Mouse (Mus musculus) intestine, embryonic 14.5 days (tissue): Measurements from ENCODE around the gene Rcbtb2. TPM values are rescaled to one million over a fixed set of nuclear protein-coding genes. Genes with fewer than 3 reads are reported as not detected.

Experiments used
- ATAC-seq: fragments of 200-750 bp; cut with Nextera tagmentation; replicated peaks from 2 replicates; pipeline ENCODE4 v1.8.0; 2017; ENCODE audit warnings: low read depth, moderate number of reproducible peaks, moderate TSS enrichment, moderate library complexity; ENCODE audit not compliant: low FRiP score, low TSS enrichment
- DNase-seq: peaks from one replicate; pipeline ENCODE4 v3.0.0-alpha.2; 2018; ENCODE audit warnings: low spot score
- H3K27ac ChIP-seq: fragments of 300-500 bp; sonication (generic); 2 replicates; pipeline ENCODE4 v1.5.1; 2014; ENCODE audit warnings: low read depth, mild to moderate bottlenecking, control low read depth
- H3K27me3 ChIP-seq: fragments of 300-500 bp; sonication (generic); replicated peaks from 2 replicates; pipeline ENCODE4 v1.6.1; 2014; ENCODE audit warnings: low read length, control low read depth; ENCODE audit not compliant: control insufficient read depth, insufficient read depth
- H3K36me3 ChIP-seq: fragments of 300-500 bp; sonication (generic); 2 replicates; pipeline ENCODE4 v1.6.1; 2014; ENCODE audit warnings: low read length, control low read depth; ENCODE audit not compliant: control insufficient read depth, insufficient read depth
- H3K4me1 ChIP-seq: fragments of 300-500 bp; sonication (generic); replicated peaks from 2 replicates; pipeline ENCODE4 v1.6.1; 2014; ENCODE audit warnings: low read length, control low read depth, mixed read lengths; ENCODE audit not compliant: control insufficient read depth, insufficient read depth
- H3K4me2 ChIP-seq: fragments of 300-500 bp; sonication (generic); 2 replicates; pipeline ENCODE4 v1.6.1; 2014; ENCODE audit warnings: low read length
- H3K4me3 ChIP-seq: fragments of 300-500 bp; sonication (generic); 2 replicates; pipeline ENCODE4 v1.5.1; 2014; ENCODE audit warnings: low read depth, low read length, control low read depth, mixed read lengths
- H3K9ac ChIP-seq: fragments of 300-500 bp; sonication (generic); 2 replicates; pipeline ENCODE4 v1.6.1; 2014; ENCODE audit warnings: mild to moderate bottlenecking, low read length
- H3K9me3 ChIP-seq: fragments of 300-500 bp; sonication (generic); 2 replicates; pipeline ENCODE4 v1.6.1; 2016; ENCODE audit warnings: low read length, control low read depth; ENCODE audit not compliant: control insufficient read depth
- WGBS: fragments of 180-500 bp; shearing (Covaris S2); extraction: QIAGEN DNeasy Blood & Tissue Kit; methylation state at CpG from one replicate; pipeline ENCODE4 v1.1.7; 2014; 5-methylcytosine and 5-hydroxymethylcytosine counted together
- polyA plus RNA-seq: library from polyadenylated mRNA; unstranded; fragments of >200 nt; fragmentation: Nextera tagmentation; extraction: Ambion mirVana; gene quantifications from 2 replicates; pipeline ENCODE4 v1.2.1, GENCODE M21; 2014

The Rcbtb2 gene
- polyA plus RNA-seq, 1 experiment from 2014 or later = 89.3 TPM

DNA sequence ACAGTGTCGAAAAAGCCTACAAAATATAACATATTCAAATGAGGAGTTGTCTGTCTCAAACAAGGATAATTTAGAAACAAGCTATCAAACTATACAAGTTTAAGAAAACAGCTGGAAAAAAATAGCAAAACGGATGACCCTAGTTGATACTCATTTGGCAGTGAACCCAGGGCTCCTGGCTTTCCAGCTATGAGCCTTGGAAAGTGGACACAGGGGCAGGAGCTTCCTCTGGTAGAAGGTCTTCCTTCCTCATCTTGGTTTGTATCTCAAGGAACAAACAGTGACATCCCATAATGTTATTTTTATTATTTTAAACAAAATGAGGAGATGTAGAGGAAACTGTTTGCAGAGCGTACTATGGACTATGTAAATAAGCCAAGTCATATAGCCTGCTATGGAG is 25.3 kb downstream of the Rcbtb2 start:
- ATAC-seq = no peak
- WGBS = 79% methylated on average over 3 of the region's 3 CpGs
- peaks cover 10% of the 10 kb centered on the region; the same call in 1 of the 2 replicates for H3K4me1 ChIP-seq

DNA sequence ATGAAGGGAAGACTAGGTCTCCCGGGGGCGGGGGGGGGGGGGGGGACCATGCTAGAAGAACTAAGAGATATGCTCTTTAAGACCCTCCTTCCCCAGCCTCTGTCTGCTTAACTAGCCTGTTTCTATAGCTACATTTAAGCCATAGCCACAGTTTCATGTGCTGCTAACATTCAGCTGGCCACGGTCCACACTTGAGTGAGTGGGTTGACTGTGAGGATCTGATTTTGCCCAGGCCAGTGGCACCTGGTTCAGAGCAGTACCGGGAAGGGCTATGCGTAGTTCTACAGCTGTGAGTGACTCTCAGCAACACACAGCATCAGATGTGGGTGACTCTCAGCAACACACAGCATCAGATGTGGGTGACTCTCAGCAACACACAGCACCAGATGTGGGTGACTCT is 38.5 kb downstream of the Rcbtb2 start:
- Histone ChIP-seq H3K36me3 (peaks cover 79% of the 10 kb centered on the region), H3K9me3 (no peaks in the 10 kb centered on the region), H3K4me1 (no peaks in the 10 kb centered on the region), H3K27ac (no peak overlapping the region), H3K4me3 (no peak overlapping the region), H3K27me3 (no peaks in the 10 kb centered on the region), H3K4me2 (no peak overlapping the region), H3K9ac (no peak overlapping the region)
- DNase-seq (no peak), ATAC-seq (no peak)
- 90% methylated on average over 4 of the region's 5 CpGs for WGBS

More for the DNA sequence above, 25.3 kb downstream of the Rcbtb2 start:
- Histone ChIP-seq H3K4me3 (no peak overlapping the region), H3K9me3 (no peaks in the 10 kb centered on the region), H3K27ac (no peak overlapping the region), H3K4me2 (no peak overlapping the region), H3K27me3 (no peaks in the 10 kb centered on the region), H3K36me3 (peaks cover 17% of the 10 kb centered on the region), H3K9ac (no peak overlapping the region)
- no peak for DNase-seq

DNA sequence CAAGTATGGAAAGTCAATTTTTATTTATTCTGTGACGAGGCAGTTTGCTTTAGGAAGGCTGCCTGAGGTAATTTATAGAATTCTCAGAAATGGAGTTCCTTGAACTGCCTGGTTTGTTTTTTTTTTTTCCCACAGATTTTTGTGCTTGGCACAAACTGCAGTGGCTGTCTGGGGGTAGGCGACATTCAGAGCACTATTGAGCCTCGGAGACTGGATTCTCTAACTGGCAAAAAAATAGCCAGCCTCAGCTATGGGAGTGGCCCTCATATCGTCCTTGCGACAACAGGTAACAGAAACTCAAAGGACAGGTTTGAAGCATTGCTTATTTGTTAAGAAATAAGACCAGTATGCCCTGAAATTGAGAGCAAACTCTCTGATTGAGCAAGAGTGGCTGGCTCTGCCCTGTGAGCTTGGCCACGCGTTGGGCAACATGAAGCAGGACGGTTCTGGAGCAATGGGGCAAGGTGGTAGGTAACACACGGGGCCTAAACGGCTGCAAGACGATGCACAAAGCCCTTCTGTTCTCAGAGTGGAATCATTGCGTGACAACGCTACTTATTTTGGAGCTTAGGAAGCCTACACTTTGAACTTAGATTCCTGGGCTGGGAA is 39.5 kb downstream of the Rcbtb2 start:
- H3K36me3 ChIP-seq = peaks cover 80% of the 10 kb centered on the region
- H3K27me3 ChIP-seq = no peaks in the 10 kb centered on the region
- DNase-seq (no peak), ATAC-seq (no peak)
- H3K9ac ChIP-seq = no peak overlapping the region
- WGBS = 91% methylated on average over 13 of the region's 13 CpGs
- H3K27ac ChIP-seq = no peak overlapping the region
- H3K4me1 ChIP-seq = no peaks in the 10 kb centered on the region
- H3K4me2 ChIP-seq = no peak overlapping the region
- no peak overlapping the region for H3K4me3 ChIP-seq
- H3K9me3 ChIP-seq = no peaks in the 10 kb centered on the region

DNA sequence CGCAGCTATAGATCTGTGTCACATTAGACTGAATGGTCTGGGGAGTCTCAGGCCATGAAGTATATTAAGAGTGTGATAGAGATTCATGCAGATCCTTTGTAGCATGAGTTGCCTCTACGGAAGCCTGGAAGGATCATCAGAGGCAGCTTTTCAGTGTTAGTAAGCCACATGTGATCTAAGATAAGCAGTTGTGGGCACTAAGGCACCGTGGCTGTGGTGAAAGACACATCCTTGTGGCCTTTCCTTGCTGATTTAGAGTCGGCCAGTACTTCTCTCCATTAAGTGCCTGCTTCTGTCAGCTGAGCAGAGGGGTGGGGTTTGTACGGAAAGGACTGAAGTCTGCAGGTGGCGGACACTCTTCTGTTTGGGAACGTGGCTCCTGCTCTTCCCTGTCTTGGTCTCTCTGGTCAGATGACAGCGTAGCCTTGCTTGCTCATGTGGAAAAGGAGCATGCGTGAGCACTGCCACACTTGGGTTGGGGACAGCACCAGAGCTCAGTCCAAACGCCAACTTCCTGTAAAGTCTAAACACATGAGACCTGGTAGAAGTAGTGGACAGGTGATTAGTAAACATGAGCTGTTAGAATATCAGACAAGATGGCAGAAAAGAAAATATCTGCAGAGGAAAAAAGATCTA is 40.6 kb downstream of the Rcbtb2 start:
- peaks cover 81% of the 10 kb centered on the region for H3K36me3 ChIP-seq
- no peaks in the 10 kb centered on the region for H3K4me1 ChIP-seq
- WGBS = 89% methylated on average over 10 of the region's 10 CpGs
- H3K27me3 ChIP-seq = no peaks in the 10 kb centered on the region
- H3K4me2 ChIP-seq = no peak overlapping the region
- H3K9ac ChIP-seq = no peak overlapping the region
- H3K27ac ChIP-seq = no peak overlapping the region
- H3K4me3 ChIP-seq = no peak overlapping the region
- ATAC-seq = no peak
- DNase-seq = no peak
- H3K9me3 ChIP-seq = no peaks in the 10 kb centered on the region

DNA sequence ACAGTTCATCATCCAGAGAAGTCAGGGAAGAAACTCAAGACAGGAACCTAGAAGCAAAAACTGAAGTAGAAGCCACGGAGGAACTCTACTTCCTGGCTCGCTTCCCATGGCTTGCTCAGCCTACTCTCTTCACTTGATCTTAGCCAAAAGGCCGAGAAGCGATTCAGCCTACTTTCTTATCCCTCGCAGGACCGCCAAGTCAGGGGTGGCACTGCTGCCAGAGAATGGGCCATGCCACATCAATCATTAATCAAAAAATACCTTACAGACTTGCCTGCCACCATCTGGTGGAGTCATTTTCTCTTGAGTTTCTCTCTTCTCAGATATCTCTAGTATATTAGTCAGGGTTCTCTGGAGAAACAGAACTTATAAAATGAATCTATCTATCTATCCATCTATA is 42.3 kb downstream of the Rcbtb2 start:
- no peaks in the 10 kb centered on the region for H3K4me1 ChIP-seq
- no peaks in the 10 kb centered on the region for H3K9me3 ChIP-seq
- 97% methylated on average over 6 of the region's 6 CpGs for WGBS
- ATAC-seq (no peak), DNase-seq (no peak)
- no peak overlapping the region for H3K27ac ChIP-seq
- H3K4me2 ChIP-seq = no peak overlapping the region
- H3K4me3 ChIP-seq = no peak overlapping the region
- no peak overlapping the region for H3K9ac ChIP-seq
- H3K27me3 ChIP-seq = no peaks in the 10 kb centered on the region
- H3K36me3 ChIP-seq = peaks cover 90% of the 10 kb centered on the region

DNA sequence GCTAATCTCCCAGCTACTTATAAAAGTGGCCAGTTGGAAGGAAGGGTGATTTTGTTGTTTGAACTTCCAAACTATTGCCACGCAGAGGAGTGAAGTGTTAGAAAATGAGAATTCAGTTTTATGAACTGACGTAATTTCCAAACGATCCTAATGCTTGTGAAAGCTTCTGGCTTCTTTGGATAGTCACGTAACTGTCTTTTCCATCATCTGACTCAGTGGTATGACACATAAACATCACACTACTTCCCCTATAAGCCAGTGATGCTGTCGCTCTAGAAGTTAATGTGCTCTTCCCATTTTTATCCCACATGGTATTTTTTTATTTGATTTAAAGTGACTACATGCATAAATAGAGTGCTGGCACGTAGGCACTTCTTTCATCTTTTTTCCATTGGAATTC is 45.8 kb downstream of the Rcbtb2 start:
- H3K9me3 ChIP-seq = no peaks in the 10 kb centered on the region
- no peak overlapping the region for H3K4me2 ChIP-seq
- 91% methylated on average over 6 of the region's 6 CpGs for WGBS
- H3K36me3 ChIP-seq = peaks cover 93% of the 10 kb centered on the region
- no peak overlapping the region for H3K4me3 ChIP-seq
- no peak overlapping the region for H3K27ac ChIP-seq
- no peaks in the 10 kb centered on the region for H3K4me1 ChIP-seq
- ATAC-seq = no peak
- no peaks in the 10 kb centered on the region for H3K27me3 ChIP-seq
- no peak overlapping the region for H3K9ac ChIP-seq
- no peak for DNase-seq

DNA sequence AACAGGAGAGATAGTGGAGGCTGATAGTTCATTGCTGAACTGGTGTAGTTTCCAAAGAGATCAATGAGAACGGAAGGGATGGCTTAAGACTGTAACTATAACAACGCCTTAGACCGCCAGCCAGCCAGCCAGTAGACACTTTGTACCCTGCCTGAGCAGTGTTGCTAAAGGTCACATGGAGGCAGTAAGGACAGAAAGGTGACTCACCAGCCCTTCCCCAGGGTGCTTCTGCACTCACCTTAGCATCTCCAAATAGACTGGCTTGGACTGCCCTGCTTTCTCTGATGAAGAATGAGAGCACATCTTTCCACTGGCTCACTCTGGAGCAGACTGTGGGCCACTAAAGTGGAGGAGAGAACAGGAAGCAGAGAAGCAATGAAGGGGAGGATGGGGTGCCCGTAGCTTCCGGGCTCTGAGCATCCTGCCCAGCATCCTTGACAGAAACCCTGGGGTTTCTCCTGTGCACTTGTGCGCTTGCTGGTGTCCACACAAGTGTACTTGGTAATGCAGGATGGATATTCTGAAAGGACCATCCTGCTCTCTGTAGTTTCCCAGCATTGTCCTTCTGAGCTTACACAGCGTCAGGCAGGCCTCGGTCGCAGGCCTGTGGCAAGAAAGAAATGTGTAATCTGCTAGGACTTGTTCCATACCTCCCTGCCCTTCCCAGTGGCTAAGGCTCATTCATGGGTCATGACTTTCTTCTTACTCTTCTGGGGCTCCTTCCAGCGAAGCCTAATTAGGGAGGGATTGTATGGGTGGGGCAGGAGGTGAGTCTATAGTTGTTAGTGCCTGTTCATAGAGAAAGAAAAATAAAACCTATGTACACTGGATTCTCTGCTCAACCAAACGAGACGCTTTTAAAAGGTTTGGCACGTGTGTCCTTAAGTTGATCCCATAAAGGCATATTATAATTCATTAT is 47.3 kb downstream of the Rcbtb2 start:
- H3K36me3 ChIP-seq = peaks cover 93% of the 10 kb centered on the region
- no peak for DNase-seq
- 90% methylated on average over 13 of the region's 13 CpGs for WGBS

DNA sequence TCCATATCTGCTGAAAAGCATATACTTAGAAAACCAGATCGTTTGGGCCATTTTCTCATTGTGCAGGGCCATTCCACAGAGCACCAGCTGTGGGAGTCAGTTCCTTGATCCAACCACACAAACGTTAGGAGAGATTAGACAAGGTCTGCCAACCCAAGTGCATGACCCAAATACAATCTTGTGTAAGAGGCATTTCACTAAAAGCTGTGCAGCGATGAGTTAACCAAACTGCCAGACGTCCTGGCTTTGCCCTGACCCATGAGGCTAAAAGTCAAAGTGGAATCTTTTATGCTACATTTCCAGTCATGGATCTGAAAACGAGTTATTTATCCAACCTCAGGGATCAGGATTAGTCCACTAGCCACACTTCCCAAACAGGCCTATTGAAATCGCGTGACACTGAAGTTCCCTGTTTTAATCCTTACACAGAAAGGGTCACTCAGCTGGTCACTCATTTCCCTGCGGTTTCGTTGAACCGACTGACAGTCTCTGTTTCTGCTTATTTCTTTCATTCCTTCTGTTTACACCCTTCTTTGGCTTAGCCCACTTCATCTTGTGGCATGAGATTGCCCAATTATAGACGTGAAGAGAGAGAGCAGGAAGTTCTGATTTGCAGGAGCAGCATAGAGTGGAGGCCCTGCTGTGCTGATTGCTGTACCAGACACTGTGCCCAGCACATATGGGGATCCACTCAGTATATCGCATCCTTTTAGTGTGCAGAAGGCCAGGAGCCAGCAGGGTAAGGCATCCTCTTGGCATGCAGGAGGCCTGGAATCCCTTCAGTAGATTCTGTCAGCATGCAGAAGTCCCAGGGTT is 49.6 kb downstream of the Rcbtb2 start:
- Histone ChIP-seq H3K36me3 (peaks cover 94% of the 10 kb centered on the region), H3K4me3 (no peak overlapping the region), H3K9me3 (no peaks in the 10 kb centered on the region), H3K27me3 (no peaks in the 10 kb centered on the region), H3K4me1 (no peaks in the 10 kb centered on the region), H3K9ac (no peak overlapping the region), H3K4me2 (no peak overlapping the region), H3K27ac (no peak overlapping the region)
- ATAC-seq (no peak), DNase-seq (no peak)
- WGBS = 86% methylated on average over 12 of the region's 12 CpGs

More for the DNA sequence above, 47.3 kb downstream of the Rcbtb2 start:
- no peak for ATAC-seq
- H3K9ac ChIP-seq = no peak overlapping the region
- H3K4me2 ChIP-seq = no peak overlapping the region
- no peak overlapping the region for H3K4me3 ChIP-seq
- no peaks in the 10 kb centered on the region for H3K9me3 ChIP-seq
- H3K27ac ChIP-seq = no peak overlapping the region
- H3K4me1 ChIP-seq = no peaks in the 10 kb centered on the region
- no peaks in the 10 kb centered on the region for H3K27me3 ChIP-seq
